Mouse (Mus musculus): ENCODE measurements around the gene Zfp972. TPM values are rescaled to one million over a fixed set of nuclear protein-coding genes. Genes with fewer than 3 reads are reported as not detected.

Gene Zfp972
- polyA plus RNA-seq, 1 experiment from 2014 or later = not detected

Other genes starting within 250 kb of the Zfp972 start
- 4.1 and 6.6 TPM in 2 replicates for gene Gm14322, start 166.3 kb downstream of the Zfp972 start, polyA plus RNA-seq (2015; fragmentation: Nextera tagmentation; extraction: Ambion mirVana)
- gene Gm14325, start 85.3 kb downstream of the Zfp972 start, polyA plus RNA-seq (2015; fragmentation: Nextera tagmentation; extraction: Ambion mirVana) = 29.0 and 36.5 TPM in 2 replicates
- 3.9 and 4.2 TPM in 2 replicates for gene Gm14327, start 28.5 kb downstream of the Zfp972 start, polyA plus RNA-seq (2015; fragmentation: Nextera tagmentation; extraction: Ambion mirVana)
- gene Gm14326, start 31.7 kb upstream of the Zfp972 start, polyA plus RNA-seq (2015; fragmentation: Nextera tagmentation; extraction: Ambion mirVana) = 22.3 and 23.7 TPM in 2 replicates
- 15.5 and 17.6 TPM in 2 replicates for gene Zfp971, start 97.7 kb upstream of the Zfp972 start, polyA plus RNA-seq (2015; fragmentation: Nextera tagmentation; extraction: Ambion mirVana)
- 14.0 and 14.3 TPM in 2 replicates for gene Zfp931, start 152.9 kb upstream of the Zfp972 start, polyA plus RNA-seq (2015; fragmentation: Nextera tagmentation; extraction: Ambion mirVana)
- gene Phactr3, start 193.4 kb upstream of the Zfp972 start, polyA plus RNA-seq (2015; fragmentation: Nextera tagmentation; extraction: Ambion mirVana) = 5.3 and 6.6 TPM in 2 replicates

Measured in heart, embryonic 16.5 days (tissue).